Mouse (Mus musculus) skeletal muscle tissue, adult 2 months (tissue): ENCODE measurements around the gene Rtp3.

ENCODE experiments used
- DNase-seq: peaks from one replicate; pipeline ENCODE4 v3.0.0-alpha.2; 2012; ENCODE audit warnings: low read depth, low spot score

Gene Rtp3

GRCm38 (mm10) chr9:110982351-110982750 is 8.0 kb downstream of the Rtp3 start:
- no peak for DNase-seq

DNA sequence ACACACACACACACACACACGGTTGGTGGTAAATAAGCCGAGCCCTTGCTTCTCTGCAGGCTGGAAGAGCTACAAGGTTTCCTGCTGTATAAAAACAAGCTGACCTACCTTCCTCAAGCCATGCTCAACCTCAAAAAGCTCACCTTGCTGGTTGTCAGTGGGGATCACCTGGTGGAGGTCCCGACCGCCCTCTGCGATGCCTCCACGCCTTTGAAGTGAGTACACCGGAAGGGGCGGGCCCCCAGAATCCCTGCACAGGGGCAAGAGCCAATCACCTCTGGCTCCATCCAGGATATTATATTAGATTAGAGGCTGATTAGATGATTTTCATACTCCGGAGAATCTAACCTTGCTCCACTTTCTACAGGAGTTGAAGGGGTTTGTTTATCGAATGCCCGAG is 11.0 kb downstream of the Rtp3 start:
- DNase-seq: no peak

DNA sequence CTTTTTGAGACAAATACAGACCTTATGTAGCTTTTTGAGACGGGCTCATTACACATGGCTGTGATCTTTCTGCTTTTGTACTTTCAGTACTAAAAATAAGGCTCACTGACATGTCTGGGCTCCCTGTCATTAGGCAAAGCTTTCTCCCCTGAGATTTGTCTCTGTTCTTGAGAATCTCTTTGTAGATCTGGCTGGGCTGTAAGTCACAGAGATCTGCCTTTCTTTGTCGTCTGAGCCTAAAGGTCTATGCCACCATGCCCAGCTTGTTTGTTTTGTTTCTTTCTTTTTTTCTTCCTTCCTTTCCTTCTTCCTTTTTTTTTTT is 24.5 kb downstream of the Rtp3 start:
- no peak for DNase-seq

DNA sequence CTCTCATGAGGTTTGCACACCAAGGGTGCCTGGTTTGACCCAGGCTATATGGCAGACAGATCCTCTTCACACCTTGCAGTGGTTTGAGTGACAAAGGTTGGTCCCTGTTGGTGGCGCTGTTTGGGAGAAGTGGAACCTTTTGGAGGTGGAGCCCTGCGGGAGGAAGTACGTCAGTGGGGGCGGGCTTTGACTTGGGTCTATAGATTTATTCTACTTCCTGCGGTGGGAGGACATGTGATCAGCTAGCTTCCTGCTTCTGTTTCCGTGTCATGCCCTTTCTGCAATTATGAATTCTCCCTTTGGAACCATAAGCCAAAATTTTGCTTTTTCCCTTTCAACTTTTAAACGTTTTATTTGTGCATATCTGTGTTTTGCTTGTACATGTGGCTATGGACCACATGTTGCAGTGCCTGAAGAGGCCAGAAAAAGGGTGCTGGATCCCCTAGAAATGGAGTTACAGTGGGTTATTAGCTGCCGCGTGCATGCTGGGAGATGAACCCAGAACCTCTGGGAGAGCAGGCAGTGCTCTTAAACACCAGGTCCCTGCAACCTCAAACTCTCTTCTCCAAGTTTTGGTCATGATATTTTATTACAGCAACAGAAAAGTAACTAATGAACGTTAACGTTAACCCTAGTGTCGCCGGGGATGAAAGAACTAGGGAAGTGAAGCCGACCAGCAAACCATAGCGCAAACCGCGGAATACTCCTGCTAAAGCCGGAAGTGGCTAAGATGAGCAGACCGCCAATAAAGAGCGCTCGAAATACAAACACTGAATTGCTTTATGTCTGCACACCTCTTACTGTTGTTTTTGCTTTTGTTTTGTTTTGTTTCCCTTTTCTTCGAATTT is 25.1 kb downstream of the Rtp3 start:
- DNase-seq: no peak

GRCm38 (mm10) chr9:110963566-110964115 is 26.7 kb downstream of the Rtp3 start:
- no peak for DNase-seq

DNA sequence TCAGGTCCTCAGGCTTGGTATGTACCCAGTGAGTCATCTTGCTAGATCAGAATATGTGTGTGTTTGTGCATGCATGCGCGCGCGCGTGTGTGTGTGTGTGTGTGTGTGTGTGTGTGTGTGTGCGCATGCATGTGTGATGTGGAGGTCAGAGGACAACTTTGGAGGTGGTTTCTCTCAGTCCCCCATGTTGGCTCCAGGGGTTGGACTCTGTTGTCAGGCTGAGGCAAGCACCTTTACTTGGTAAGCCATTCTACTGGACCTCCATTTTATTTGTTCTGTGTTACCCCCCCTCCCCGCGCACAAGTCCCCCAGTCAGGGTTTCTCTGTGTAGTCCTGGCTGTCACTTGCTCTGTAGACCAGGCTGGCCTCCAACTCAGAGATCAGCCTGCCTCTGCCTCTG is 29.0 kb downstream of the Rtp3 start:
- no peak for DNase-seq

DNA sequence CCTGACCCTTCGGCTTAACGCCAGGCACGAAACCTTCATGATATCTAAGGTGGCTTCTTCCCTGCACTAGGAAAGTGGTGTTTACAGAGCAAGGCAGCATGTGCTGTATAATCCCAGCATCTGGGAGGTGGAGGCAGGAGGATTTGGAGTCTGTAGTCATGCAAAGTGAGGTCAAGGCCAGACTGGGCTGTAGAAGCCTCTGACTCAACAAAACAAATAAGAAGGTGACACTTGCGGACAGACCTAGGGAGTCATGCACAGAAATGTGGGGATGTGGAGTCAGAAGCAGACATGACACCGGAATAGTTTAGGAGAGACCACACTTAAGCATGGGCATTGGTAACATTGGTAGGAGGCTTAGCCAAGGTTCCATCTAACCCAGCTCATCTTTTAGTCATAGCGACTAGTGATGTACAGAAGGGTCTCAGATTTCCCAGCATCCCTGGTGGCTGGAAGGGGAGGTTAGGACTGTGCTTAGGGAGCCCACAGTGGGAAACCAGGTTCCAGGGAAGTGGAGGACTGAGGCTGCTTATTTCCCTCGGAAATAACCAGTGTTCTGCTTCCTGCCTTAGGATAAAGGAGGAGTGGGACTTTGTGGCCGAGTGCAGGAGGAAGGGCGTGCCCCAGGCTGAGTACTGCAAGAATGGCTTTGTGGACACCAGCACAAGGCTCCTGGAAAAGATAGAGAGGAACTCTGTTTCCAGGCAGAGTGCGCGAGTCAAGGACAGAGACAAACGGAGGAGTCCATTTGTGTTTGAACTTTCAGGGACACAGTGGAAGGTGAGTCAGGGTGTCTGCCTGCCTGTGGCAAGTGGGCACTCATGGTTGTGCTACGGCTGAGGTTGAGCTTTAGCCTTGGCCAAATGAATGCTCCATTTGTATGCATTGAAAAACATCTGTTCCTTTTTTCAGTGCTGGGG is 29.9 kb downstream of the Rtp3 start:
- DNase-seq: no peak

DNA sequence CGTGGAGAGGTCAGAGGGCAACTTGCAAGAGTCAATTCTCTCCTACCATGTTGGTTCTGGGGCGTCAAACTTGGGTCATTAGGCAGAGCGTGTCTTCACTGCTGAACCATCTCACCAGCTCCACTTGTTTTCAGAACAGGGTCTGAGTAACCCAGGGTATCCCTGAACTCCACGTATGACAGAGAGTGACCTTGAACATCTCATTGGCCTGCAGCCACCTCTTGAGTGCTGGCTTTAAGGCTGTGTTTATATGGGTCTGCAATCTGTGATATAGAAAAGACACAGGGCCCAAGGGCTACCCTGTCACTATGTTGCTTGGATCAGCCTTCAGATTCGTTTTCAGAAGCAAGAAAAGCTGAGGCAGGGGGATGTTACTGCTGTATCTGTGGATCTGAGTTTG is 30.7 kb downstream of the Rtp3 start:
- no peak for DNase-seq

- DNase-seq: peak; percentile 33
Observed at GRCm38 (mm10) chr9:110955962-110956361, 34.4 kb downstream of the Rtp3 start.

DNA sequence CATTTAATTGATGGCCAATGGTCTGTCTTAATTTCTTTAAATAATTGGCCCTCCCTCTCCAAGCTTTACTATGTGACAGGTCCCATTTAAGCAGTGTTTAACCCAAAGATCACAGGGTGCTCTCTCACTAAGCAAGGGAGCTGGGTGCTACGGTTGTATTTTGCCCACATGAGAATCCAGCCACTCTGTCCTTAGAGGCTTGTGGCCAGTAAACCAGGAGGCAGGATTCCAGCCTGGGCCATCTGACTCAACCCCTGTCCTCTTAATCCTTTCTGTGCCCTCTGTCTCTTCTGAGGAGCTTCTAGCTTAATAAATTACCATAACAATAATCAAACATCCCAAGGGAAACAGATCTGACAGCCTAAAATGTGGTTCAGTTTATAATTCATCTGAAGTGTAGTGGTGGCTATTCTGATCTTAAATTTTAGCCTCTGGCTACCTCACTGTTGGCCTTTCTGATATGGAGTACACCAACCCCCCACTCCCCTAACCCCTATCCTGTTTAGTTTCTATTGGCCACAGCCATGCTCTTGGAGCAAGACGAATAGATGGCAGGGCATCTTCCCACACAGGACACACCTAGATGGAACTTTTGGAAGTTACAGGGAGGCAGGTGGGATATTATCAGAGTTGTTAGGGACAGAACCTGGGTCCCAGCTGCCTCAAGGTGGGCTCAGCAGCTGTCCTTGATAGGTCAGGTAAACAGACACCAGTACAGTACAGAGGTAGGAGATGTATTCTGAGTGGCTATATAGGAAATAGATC is 35.5 kb downstream of the Rtp3 start:
- no peak for DNase-seq

DNA sequence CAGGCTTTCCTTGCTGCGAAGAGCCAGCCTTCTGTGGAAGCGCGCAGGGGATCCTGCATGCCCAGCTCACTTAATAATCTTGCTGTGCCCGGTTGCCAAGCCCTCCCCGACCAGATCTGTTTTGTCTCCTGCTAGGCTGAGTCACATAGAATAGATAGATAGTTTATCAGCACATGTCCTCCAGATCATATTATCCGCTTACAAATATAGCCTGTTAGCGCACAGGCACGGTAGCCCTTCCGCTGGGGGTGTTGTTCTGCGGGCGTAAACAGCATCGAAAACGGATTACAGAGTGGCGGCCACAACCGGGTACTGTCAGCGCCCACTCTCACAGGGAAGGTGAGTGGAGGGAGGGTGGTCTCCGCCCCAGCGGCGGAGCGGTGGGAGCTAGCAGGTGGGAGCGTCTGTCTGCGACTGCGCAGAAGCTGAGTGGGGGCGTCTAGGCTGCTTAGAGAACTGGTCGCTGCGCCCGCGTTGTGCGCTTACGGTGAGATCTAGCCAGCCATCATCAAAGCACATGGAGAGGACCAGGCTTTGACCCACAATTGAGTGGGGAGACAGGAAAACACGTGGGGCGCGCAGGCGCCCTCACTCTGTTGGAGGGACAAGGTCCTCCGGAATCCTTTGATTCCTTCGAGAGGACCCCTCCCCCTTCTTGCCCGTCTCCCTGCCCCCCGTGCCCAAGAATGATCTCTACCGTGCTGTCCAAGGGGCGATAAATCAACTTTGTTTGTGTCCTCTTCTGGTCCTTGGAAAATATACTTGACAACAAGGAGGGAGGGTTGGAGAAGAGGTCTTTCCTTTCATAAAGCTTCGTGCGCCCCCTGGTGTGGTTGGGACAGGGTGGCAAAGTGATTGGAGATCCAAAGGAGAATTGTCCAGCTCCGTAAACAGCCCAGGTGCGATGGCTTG is 36.6 kb downstream of the Rtp3 start:
- DNase-seq: peak; percentile 76

DNA sequence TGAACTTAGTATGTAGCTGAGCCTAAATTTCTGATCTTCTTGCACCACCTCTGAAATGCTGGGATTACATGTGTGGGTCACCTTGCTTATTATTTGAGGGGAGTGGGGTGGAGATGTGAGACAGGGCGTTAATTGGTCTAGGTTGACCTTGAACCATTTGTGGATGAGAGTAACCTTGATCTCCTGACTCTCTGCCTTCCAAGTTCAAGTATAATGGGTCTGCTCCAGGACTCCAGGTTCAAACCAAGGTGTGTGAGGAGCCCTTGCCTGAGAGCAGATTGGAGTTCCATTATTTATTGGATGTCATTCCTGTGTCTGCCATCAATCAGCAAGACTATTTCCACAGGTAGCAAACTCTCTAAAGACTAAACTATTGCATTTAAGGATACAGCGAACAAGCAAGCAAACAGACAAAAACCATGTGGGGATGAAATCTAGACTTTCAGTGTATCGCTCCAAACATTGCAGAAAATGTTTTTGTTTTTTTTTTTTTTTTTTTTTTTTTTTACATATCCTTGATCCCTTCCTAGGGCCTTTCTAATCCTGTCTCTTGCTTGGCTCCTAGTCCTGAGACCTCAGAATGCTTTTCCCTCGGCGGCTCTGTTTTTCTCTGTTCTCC is 37.3 kb downstream of the Rtp3 start:
- DNase-seq: no peak

- no peak for DNase-seq
Observed at GRCm38 (mm10) chr9:110952398-110952797, 38.0 kb downstream of the Rtp3 start.

- no peak for DNase-seq
Observed at GRCm38 (mm10) chr9:110951866-110952265, 38.5 kb downstream of the Rtp3 start.

DNA sequence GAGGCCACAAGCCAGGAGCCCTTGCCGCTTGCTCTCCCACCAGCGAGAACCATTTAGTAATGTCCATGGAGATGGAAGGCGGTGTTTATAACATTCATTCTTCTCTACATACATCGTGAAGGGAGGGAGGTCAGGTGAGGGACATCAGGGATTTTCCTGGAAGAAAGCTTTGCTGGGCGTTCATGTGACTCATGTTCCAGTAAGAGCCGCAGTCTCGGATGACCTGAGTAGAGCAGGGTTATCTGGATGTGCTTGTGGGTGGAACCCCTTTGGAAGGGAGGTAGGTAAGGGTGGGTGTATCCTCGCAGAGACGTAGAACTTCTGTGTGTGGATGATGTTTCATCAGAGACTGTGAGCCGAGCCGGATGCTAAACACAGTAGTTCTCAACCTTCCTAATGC is 39.0 kb downstream of the Rtp3 start, which contains the start of gene Lrrc2:
TSS of gene Lrrc2 (plus strand) at position 149 of the 400 bp plus-strand sequence.
- DNase-seq: no peak

GRCm38 (mm10) chr9:110950109-110950508 is 40.3 kb downstream of the Rtp3 start:
- no peak for DNase-seq

DNA sequence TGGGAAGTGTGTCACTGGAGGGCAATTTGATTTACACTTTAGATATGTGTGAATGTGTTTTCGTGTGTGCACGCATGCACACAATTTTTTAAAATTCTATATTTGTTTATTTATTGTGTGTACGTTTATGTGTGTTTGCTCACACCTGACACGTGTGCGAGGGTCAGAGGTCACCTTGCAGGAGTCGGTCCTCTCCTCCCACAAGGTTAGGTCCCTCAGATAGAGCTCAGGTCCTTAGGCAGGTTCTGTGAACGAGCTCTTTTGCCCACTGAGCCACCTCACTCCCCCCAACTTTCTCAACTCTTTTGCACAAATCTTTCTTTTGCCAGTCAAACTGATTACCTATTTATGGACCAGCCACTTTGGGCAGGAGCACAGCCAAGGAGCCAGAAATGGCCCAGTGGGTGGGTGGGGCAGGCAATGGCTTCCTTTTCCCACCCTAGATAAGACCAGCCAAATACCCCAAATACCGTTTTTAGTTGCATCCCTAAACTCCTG is 41.5 kb downstream of the Rtp3 start:
- DNase-seq: no peak

GRCm38 (mm10) chr9:110947900-110948299 is 42.5 kb downstream of the Rtp3 start:
- DNase-seq: no peak

- DNase-seq: no peak
Observed at GRCm38 (mm10) chr9:110947261-110947661, 43.1 kb downstream of the Rtp3 start.

DNA sequence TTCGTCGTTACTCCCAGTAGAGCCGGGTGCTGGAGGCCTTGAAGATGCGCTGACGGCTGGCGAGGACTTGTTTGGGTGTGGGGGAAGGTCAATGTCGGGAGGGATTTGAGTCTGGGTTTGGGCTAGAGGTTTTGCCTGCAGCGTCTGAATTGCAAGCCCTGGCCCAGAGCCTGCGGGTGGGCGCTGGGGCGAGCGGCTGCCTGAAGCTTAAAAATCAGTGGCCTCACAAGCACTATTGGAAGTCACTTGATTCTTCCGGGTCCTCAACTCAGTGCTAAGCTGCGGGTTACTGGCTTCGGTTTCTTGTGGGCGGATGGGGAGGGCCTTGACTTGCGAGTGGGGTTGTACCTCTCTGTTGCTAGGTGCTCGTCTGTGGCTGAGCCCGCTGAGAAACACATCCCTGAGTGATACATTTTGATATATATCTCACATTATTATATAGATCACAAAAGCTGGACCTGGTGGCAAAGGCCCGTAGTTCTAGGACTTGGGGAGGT is 43.8 kb downstream of the Rtp3 start:
- DNase-seq: no peak
